Mouse (Mus musculus) adipocyte (in vitro differentiated cells): ENCODE measurements at regions not wholly inside any gene's neighbourhood (a gene's known extent, or its start where the extent isn't known, plus 50 kb on each side); places are given as distances from the start of the nearest gene placed in this dataset.

Experiments used
- DNase-seq: peaks from one replicate; pipeline ENCODE4 v3.0.0-alpha.2; 2016; ENCODE audit warnings: low spot score

GRCm38 (mm10) chr3:34465040-34465831, 185.0 kb upstream of the Sox2 start:
- no peak for DNase-seq

- peak; percentile 12 for DNase-seq
Measured at GRCm38 (mm10) chr3:34458766-34459165, 191.4 kb upstream of the Sox2 start.

- DNase-seq: no peak
Measured at GRCm38 (mm10) chr3:34457821-34458220, 192.4 kb upstream of the Sox2 start.

- DNase-seq: no peak
Measured at GRCm38 (mm10) chr3:34456488-34457433, 193.4 kb upstream of the Sox2 start.

GRCm38 (mm10) chr3:34454026-34454624, 196.1 kb upstream of the Sox2 start:
- no peak for DNase-seq

- peak; percentile 49 for DNase-seq
Measured at GRCm38 (mm10) chr3:34445354-34445753, 204.9 kb upstream of the Sox2 start.

- DNase-seq: no peak
Measured at GRCm38 (mm10) chr3:34444802-34445201, 205.4 kb upstream of the Sox2 start.

- no peak for DNase-seq
Measured at GRCm38 (mm10) chr3:34443731-34444628, 206.2 kb upstream of the Sox2 start.

- no peak for DNase-seq
Measured at GRCm38 (mm10) chr3:34443307-34443706, 206.9 kb upstream of the Sox2 start.

- DNase-seq: no peak
Measured at GRCm38 (mm10) chr3:34441792-34442191, 208.4 kb upstream of the Sox2 start.

GRCm38 (mm10) chr3:34441266-34441665, 208.9 kb upstream of the Sox2 start:
- no peak for DNase-seq

GRCm38 (mm10) chr3:34434901-34435300, 215.3 kb upstream of the Sox2 start:
- no peak for DNase-seq

- DNase-seq: no peak
Measured at GRCm38 (mm10) chr3:34427967-34428366, 222.2 kb upstream of the Sox2 start.

GRCm38 (mm10) chr3:34427495-34427894, 222.7 kb upstream of the Sox2 start:
- DNase-seq: no peak

- no peak for DNase-seq
Measured at GRCm38 (mm10) chr3:34426955-34427354, 223.2 kb upstream of the Sox2 start.

- DNase-seq: no peak
Measured at GRCm38 (mm10) chr3:34411915-34412306, 238.3 kb upstream of the Sox2 start.

- no peak for DNase-seq
Measured at GRCm38 (mm10) chr3:34411142-34411914, 238.9 kb upstream of the Sox2 start.

GRCm38 (mm10) chr3:34403586-34403985, 246.6 kb upstream of the Sox2 start:
- no peak for DNase-seq

- no peak for DNase-seq
Measured at GRCm38 (mm10) chr3:34391275-34391674, 258.9 kb upstream of the Sox2 start.

GRCm38 (mm10) chr3:34384965-34385505, 265.2 kb upstream of the Sox2 start:
- no peak for DNase-seq
